Mouse (Mus musculus): Measurements from ENCODE around the gene Timm8b. TPM values are rescaled to one million over a fixed set of nuclear protein-coding genes. Genes with fewer than 3 reads are reported as not detected.

Timm8b gene
- polyA plus RNA-seq, 1 experiment, result 302 TPM

DNA sequence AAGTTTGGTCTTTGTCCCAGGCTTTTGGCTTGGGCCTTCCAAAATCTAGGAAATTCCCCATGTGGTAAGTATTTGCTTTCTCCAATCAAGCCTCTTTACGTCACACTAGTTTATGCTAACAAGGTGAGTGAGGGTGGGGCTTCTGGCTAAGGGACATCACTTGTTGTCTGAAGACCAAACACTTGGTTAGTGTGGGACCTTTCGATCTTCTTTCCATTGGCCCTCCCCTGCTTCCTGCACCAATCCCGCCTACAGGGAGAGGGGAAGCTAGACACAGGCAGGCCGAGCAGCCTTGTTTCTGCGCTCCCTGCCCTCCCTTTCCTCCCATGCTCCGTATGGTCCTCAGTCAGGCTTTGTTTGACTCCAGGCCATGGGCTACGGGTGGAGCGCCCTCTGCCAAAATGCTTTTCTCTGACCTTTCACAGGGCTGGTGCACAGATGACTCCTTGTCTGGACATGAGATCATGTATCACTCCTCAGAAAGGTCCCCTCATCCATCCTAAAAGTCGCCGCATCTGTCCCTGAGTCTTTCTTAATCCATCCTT, 43.2 kb downstream of the Timm8b start:
- DNase-seq (ENCODE audit: low read depth), result no peak
- TF ChIP-seq POLR2A (IDR thresholded peaks at IDR 0.05; ENCODE audit: borderline replicate concordance, extremely low read depth, insufficient read depth, insufficient read length, poor library complexity, severe bottlenecking) (no peak), CTCF (IDR thresholded peaks at IDR 0.05; ENCODE audit: borderline replicate concordance, extremely low read depth, insufficient read depth, insufficient read length) (no peak)

- TF ChIP-seq CTCF (IDR thresholded peaks at IDR 0.05; ENCODE audit: borderline replicate concordance, extremely low read depth, insufficient read depth, insufficient read length) (no peak), POLR2A (IDR thresholded peaks at IDR 0.05; ENCODE audit: borderline replicate concordance, extremely low read depth, insufficient read depth, insufficient read length, poor library complexity, severe bottlenecking) (no peak)
- DNase-seq (ENCODE audit: low read depth), result no peak
These were observed 46.8 kb downstream of the Timm8b start for GRCm38 (mm10) chr9:50650503-50650902.

Other genes with a start within 250 kb of the Timm8b start
- 0.38 and 0.51 TPM in 2 replicates for gene Plet1, start 109.4 kb upstream of the Timm8b start, polyA plus RNA-seq (2012; rRNA removed)
- gene Pts, start 75.2 kb upstream of the Timm8b start, polyA plus RNA-seq (2012; rRNA removed), result 73.9 and 77.3 TPM in 2 replicates
- 13.0 and 13.2 TPM in 2 replicates for gene Il18, start 49.1 kb upstream of the Timm8b start, polyA plus RNA-seq (2012; rRNA removed)
- 0.26 and 0.37 TPM in 2 replicates for gene Bco2, start 48.7 kb upstream of the Timm8b start, polyA plus RNA-seq (2012; rRNA removed)
- gene Tex12, start 42.6 kb upstream of the Timm8b start, polyA plus RNA-seq (2012; rRNA removed), result not detected in 2 replicates
- 141 and 178 TPM in 2 replicates for gene Sdhd, start 98 bp upstream of the Timm8b start, polyA plus RNA-seq (2012; rRNA removed)
- 4.6 and 5.1 TPM in 2 replicates for gene Pih1d2, start 13.4 kb downstream of the Timm8b start, polyA plus RNA-seq (2012; rRNA removed)
- gene Nkapd1, start 13.6 kb downstream of the Timm8b start, polyA plus RNA-seq (2012; rRNA removed), result 18.4 and 21.5 TPM in 2 replicates
- gene Dlat, start 55.9 kb downstream of the Timm8b start, polyA plus RNA-seq (2012; rRNA removed), result 25.4 and 32.9 TPM in 2 replicates
- 29.9 and 40.6 TPM in 2 replicates for gene Dixdc1, start 135.6 kb downstream of the Timm8b start, polyA plus RNA-seq (2012; rRNA removed)
- 1.2 and 1.7 TPM in 2 replicates for gene 2310030G06Rik, start 142.6 kb downstream of the Timm8b start, polyA plus RNA-seq (2012; rRNA removed)
- 5.7 and 6.1 TPM in 2 replicates for gene Cryab, start 147.4 kb downstream of the Timm8b start, polyA plus RNA-seq (2012; rRNA removed)
- 1.3 and 1.8 TPM in 2 replicates for gene Hspb2, start 148.4 kb downstream of the Timm8b start, polyA plus RNA-seq (2012; rRNA removed)
- gene Fdxacb1, start 164.3 kb downstream of the Timm8b start, polyA plus RNA-seq (2012; rRNA removed), result 8.0 and 8.3 TPM in 2 replicates
- 52.4 and 53.9 TPM in 2 replicates for gene Alg9, start 171.1 kb downstream of the Timm8b start, polyA plus RNA-seq (2012; rRNA removed)
- gene 1110032A03Rik, start 171.6 kb downstream of the Timm8b start, polyA plus RNA-seq (2012; rRNA removed), result 46.5 and 50.1 TPM in 2 replicates
- 32.2 and 38.5 TPM in 2 replicates for gene Ppp2r1b, start 241.4 kb downstream of the Timm8b start, polyA plus RNA-seq (2012; rRNA removed)